Mouse (Mus musculus) lung, adult 2 months (tissue): ENCODE measurements around the gene Fam160a1. TPM values are rescaled to one million over a fixed set of nuclear protein-coding genes. Genes with fewer than 3 reads are reported as not detected.

Experiments
- DNase-seq: peaks from one replicate; pipeline ENCODE4 v3.0.0; 2022
- H3K4me1 ChIP-seq: fragments of 200-500 bp; 2 replicates; pipeline ENCODE4 v1.6.1; 2011; ENCODE audit warnings: low read length; ENCODE audit not compliant: control insufficient read depth, insufficient read depth
- H3K4me3 ChIP-seq: fragments of 200-500 bp; replicated peaks from 2 replicates; pipeline ENCODE3; 2011; ENCODE audit warnings: low read depth, mild to moderate bottlenecking, control low read depth, low read length; ENCODE audit errors: extremely low read depth
- CTCF ChIP-seq: fragments of 200-500 bp; IDR thresholded peaks from 2 replicates; pipeline ENCODE4 v1.5.1; 2011; ENCODE audit warnings: mild to moderate bottlenecking, low read length, control low read depth; ENCODE audit not compliant: insufficient read depth
- POLR2A ChIP-seq: fragments of 200-500 bp; IDR thresholded peaks from 2 replicates; pipeline ENCODE4 v1.6.1; 2011; ENCODE audit warnings: low read depth, mild to moderate bottlenecking, control low read depth, low read length, borderline replicate concordance; ENCODE audit errors: extremely low read depth
- WGBS: fragments of 180-500 bp; shearing (Covaris S2); methylation state at CpG from one replicate; pipeline ENCODE4 v1.1.7; 2018; 5-methylcytosine and 5-hydroxymethylcytosine counted together
- polyA plus RNA-seq: library from polyadenylated mRNA; depleted of rRNA; stranded (reverse); fragments of >200 nt; gene quantifications from 2 replicates; pipeline ENCODE4 v1.2.3, GENCODE M21; 2012

Fam160a1 gene
- polyA plus RNA-seq, 1 experiment, result 14.0 TPM

DNA sequence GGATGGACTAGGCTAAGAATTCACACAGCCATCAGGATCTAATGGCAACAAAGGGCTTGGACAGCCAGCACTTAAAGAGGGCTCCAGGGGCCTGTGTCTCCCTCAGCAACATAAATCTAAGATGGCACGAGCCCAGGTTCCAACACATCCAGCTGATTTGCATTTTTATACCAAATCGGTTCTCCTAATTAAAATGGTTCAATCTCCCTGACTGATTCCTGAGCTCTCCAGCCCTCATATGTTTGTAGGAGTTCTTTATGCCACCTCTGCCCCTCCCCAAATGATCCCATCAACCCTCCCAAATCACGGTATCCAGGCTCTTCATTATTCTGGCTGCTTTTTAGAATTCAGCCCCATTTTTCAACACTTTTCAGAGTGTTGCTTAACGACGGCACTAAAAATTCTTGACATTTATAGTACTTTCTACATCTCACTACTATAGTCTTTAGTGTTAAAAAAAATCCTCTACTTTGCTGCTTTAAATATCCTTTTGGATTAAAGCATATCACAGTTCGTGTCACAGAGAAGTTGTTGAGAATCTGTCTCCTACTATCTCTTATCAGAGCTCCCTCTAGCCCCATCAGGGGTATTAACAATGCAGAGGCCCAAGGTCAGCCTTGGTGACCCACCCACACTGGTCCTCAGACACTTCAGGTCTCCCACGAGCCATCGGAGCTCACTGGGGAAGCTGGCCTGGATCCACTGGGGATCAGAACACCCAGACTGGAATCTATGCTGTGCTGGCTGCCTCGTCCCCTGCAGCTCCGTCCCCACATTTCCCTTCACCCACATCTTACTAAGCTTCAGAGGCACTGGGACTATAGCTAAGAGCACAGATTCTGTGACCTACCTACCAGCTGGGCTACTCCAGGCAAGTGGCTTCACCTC is 154.9 kb downstream of the Fam160a1 start:
- 67% methylated on average over 10 of the region's 10 CpGs for WGBS
- Histone ChIP-seq H3K4me3 (no peak overlapping the region), H3K4me1 (no peaks in the 10 kb centered on the region)
- DNase-seq, result no peak
- no peak for TF ChIP-seq POLR2A
- TF ChIP-seq CTCF, result no peak

DNA sequence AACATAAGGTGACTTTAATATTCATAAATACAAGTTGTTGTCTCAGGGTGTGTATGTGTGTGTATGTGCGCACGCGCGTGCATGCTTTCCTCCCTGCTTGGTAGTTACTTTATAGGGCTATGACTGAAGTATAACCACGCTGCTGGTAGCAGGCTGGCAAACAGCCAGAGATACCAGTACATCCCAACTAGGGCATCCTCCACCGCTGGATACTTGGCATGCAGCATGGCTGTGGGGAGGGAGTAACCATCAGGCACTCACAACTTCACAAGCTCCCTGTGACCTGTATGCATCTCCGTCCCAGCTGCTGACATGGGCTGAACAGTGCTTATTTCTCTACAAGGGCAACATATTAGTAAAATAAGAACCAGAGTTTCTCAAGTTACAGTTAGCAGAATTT is 157.4 kb downstream of the Fam160a1 start:
- TF ChIP-seq CTCF, result no peak
- 87% methylated on average over 7 of the region's 7 CpGs for WGBS
- Histone ChIP-seq H3K4me1 (no peaks in the 10 kb centered on the region), H3K4me3 (no peak overlapping the region)
- no peak for DNase-seq

DNA sequence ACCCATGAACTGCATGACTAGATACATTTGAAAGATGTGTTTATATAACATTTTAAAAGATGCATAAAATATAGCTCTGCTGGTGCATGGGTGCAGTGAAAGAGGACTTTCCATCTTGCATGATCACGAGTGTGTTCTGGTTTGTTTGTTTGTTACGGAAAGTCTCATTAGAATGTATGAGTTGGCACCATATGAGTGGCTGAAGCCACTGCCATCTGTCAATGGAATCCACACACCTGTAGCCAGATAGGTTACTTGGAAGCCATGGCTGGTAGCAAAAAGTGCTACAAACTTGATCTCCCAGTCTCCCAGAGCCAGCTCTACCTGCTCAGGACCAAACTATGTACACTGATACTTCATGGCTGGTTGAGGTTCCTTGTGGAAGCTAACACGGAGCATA is 161.6 kb downstream of the Fam160a1 start:
- WGBS, result 90% methylated on average over 3 of the region's 3 CpGs
- no peaks in the 10 kb centered on the region for H3K4me1 ChIP-seq
- TF ChIP-seq CTCF, result no peak
- TF ChIP-seq POLR2A, result no peak
- H3K4me3 ChIP-seq, result no peak overlapping the region
- DNase-seq, result no peak

DNA sequence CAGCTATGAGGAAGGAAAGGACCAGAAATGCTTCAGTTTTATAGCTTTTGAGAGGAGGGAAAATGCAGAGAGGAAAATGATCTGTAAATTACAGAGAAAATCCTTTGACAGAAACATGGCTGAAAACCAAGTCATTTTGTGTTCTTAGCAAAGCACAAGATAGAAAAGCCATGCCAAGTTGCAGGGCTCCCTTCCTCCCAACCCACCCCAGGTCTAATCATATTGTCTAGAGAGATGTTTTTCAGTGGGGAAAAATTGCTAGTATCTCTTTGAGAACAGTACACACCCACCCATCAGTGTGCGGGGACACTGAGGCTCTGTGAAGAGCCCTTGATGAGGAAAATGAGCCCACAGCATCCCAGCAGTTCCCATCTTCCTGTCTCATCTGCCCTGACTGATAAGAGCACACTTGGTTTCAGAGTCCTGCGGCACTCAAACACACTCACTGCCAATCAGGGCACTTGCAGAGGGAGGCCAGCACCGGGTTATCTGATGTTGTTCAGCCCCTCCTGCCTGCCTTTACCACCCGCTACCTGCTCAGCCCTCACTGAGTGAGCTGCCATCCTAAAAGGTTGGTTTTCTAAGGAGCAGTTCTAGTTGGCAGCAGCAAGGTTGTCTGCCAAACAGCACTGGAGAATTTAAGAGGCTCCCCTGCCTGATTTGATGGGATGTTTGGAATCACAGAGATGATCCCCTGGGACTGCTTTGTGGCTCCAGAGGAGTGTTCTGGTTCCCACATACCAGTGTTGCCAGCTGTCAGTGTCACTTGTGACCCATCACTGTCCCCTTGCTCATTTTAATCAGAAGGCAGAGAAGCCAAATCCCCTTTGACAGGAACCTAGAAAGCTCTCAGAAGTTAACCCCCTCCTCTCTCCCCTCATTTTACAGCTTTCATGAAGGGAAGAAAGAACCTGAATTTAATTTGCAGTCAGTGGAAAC is 164.1 kb downstream of the Fam160a1 start:
- TF ChIP-seq CTCF, result no peak
- no peak for TF ChIP-seq POLR2A
- H3K4me1 ChIP-seq, result no peaks in the 10 kb centered on the region
- no peak for DNase-seq
- no peak overlapping the region for H3K4me3 ChIP-seq
- WGBS, result 66% methylated on average over 4 of the region's 4 CpGs

DNA sequence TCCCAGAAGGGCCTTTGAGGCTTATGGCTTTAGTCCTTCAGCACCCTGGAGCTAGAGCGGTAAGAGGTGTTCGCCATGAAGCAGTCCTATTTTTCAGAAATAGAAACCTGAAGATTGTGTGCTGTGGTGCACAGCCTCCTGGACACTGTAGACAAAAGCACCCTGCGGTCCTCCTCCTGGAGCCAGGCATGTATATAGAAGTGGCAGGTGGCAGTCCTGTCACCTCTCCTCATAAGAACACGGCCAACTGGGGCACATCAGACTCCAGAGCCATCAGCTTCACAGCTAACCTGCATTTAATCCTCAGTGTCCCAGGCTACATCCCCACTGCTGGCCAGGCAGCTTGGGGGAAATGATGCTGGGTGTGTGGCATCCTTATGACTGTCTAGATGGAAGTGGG is 167.9 kb downstream of the Fam160a1 start:
- H3K4me1 ChIP-seq, result no peaks in the 10 kb centered on the region
- no peak overlapping the region for H3K4me3 ChIP-seq
- TF ChIP-seq CTCF, result no peak
- no peak for TF ChIP-seq POLR2A
- WGBS, result 96% methylated on average over 4 of the region's 4 CpGs
- no peak for DNase-seq

DNA sequence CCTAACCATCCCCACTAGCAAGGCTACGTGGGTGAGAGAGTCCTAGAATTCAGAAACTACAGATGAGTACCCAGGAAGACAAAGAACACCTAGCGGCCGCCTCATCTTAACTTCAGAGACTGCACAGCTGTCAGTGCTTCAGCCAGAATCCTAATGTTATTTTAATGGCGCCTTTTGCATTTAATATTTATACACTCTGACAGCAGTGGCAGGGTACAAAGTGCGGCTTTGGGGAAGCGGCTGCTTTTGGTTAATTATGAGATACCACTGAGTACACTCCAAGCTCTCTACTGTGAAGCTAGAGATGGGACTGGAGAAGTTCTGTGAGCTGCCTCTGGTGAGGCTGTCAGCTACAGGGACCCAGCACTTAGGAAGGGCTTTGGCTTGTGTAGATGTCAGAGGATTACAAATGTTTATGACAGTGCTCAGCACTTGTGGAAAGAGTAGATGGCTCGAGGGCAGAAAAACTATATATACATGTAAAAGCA is 171.5 kb downstream of the Fam160a1 start:
- WGBS, result 77% methylated on average over 7 of the region's 7 CpGs

DNA sequence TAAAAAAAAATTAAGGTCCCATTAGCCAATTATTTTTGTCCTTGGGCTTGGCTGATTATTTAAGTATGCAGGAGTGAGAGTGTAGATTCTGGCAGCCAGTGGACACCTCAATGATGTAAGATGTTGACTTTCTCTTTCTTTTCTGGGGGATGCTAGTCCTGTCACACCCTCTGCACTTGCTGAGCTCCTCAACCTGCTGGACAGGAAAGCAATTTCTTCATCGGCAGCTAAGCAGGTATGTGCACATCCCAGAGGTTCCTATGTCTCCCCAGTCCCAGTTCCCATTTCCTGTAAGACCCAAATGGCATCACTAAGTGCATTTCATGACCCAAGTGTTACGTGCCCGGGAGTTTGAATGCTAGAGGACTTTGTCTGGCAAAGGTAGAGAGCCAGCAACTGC is 172.3 kb downstream of the Fam160a1 start:
- no peak for DNase-seq
- no peaks in the 10 kb centered on the region for H3K4me1 ChIP-seq
- 90% methylated on average over 3 of the region's 3 CpGs for WGBS
- no peak overlapping the region for H3K4me3 ChIP-seq
- TF ChIP-seq CTCF (no peak), POLR2A (no peak)

More for the DNA sequence above, 171.5 kb downstream of the Fam160a1 start:
- TF ChIP-seq POLR2A, result no peak
- no peak for TF ChIP-seq CTCF
- Histone ChIP-seq H3K4me3 (no peak overlapping the region), H3K4me1 (no peaks in the 10 kb centered on the region)
- no peak for DNase-seq

DNA sequence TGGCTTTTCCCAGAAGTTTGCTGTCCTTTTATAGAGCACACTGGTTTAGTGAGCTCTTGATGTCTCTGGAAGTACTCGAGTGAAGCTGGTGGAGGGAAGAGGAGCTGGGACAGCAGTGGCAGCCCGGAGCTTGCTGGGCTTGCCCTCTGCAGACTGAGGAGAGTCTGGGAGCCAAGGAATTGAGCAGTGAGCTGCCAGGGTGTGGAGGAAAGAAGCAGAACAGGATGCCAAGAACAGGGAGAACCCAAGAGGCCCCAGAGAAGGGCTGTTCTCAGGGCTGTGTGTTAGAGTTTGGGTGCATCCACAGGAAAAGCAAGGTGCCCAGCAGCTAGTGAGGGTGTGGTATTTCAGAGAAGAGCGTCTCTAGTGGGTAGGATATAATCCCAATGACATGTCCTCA is 175.3 kb downstream of the Fam160a1 start:
- Histone ChIP-seq H3K4me3 (no peak overlapping the region), H3K4me1 (no peaks in the 10 kb centered on the region)
- no peak for DNase-seq
- TF ChIP-seq CTCF (no peak), POLR2A (no peak)
- 72% methylated on average over 3 of the region's 3 CpGs for WGBS

DNA sequence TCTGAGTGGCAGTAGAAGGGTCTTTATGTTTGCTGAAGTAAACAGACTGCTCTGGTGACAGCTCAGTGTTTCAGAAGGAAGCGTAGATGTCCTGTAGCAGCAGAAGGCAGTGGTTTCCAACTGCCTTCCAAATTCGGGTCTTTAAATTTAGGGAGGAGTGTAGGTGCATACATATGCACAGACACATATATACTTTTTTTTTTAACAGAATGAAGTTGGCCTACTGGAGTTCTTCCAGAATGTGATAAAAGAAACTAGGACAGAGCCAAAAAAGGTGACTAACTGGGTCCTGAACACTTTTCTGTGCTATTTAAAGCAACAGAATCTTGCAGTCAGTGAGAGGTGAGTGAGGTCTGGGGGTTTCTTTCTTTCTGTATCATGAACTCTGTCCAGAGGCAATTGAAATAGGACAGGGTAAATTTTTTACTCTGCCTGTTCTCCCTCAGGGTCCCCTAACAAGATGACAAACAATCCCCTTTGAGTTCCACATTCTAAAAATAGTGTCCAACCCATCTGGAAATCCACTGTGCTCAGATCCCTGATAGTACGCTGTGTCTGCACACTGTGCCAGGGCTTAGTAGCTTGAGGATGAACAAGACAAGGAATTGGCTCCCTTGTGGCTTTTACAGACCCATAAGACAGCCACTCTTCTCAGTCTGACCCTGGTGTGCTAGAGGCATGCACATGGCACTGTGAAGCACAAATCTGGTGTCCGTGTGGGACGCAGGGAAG is 180.2 kb downstream of the Fam160a1 start:
- Histone ChIP-seq H3K4me3 (no peak overlapping the region), H3K4me1 (no peaks in the 10 kb centered on the region)
- 88% methylated on average over 5 of the region's 5 CpGs for WGBS
- TF ChIP-seq POLR2A, result no peak
- no peak for TF ChIP-seq CTCF
- DNase-seq, result no peak

DNA sequence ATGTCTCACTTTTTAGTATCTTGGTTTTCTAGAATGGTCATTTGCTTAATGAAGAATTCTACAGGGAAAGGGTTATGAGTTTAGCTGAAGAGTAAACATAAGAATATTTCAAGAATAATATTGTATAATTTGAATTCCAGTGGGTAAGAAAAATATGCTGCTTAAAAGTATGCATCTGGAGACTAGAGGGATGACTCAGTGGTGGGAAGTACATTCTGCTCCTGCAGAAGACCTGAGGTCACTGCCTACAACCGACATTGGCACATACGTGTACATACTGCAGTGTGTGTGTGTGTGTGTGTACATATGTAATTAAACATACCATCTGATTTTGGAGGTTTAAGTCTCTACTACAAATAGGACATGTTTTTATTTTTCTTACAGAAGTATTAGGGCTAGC is 181.5 kb downstream of the Fam160a1 start:
- 72% methylated on average over 2 of the region's 2 CpGs for WGBS
- TF ChIP-seq POLR2A (no peak), CTCF (no peak)
- DNase-seq, result no peak
- no peaks in the 10 kb centered on the region for H3K4me1 ChIP-seq
- H3K4me3 ChIP-seq, result no peak overlapping the region
